8 mouse cellular contexts compared by ENCODE assay signal in genomic region chr11:120457772-120458751, GRCm38 (mm10). TPM values are rescaled to one million over a fixed set of nuclear protein-coding genes. Genes with fewer than 3 reads are reported as not detected.
DNase-seq lines count a peak whose midpoint lies in the region; ATAC-seq lines count a peak whose summit lies in the region.

TSS of gene Oxld1 (minus strand) at chr11:120458068.
TSS of gene Ccdc137 (plus strand) at chr11:120458115.

- no peaks in the 10 kb centered on the region; the same call in 1 of the 2 replicates for H3K4me1 ChIP-seq in embryonic facial prominence, embryonic 11.5 days (ENCODE audit: control insufficient read depth, insufficient read depth, low read length)
- peaks cover 15% of the 10 kb centered on the region for H3K4me1 ChIP-seq in intestine, embryonic 16.5 days (ENCODE audit: control insufficient read depth, insufficient read depth, low read length)
- H3K4me1 ChIP-seq in limb, embryonic 10.5 days = peaks cover 31% of the 10 kb centered on the region
- H3K4me1 ChIP-seq in midbrain, embryonic 12.5 days = peaks cover 17% of the 10 kb centered on the region

- H3K27me3 ChIP-seq in embryonic facial prominence, embryonic 11.5 days (ENCODE audit: control insufficient read depth, insufficient read depth, low read length) = no peaks in the 10 kb centered on the region
- H3K27me3 ChIP-seq in intestine, embryonic 16.5 days (replicated peaks; ENCODE audit: control insufficient read depth, insufficient read depth, low read length) = no peaks in the 10 kb centered on the region
- no peaks in the 10 kb centered on the region for H3K27me3 ChIP-seq in limb, embryonic 10.5 days (ENCODE audit: low read depth, poor library complexity, severe bottlenecking)
- no peaks in the 10 kb centered on the region for H3K27me3 ChIP-seq in midbrain, embryonic 12.5 days

- H3K9ac ChIP-seq in embryonic facial prominence, embryonic 11.5 days (replicated peaks; ENCODE audit: low read length) = peak within 1 kb of the TSS; percentile 95
- peak within 1 kb of the TSS; percentile 99 for H3K9ac ChIP-seq in intestine, embryonic 16.5 days (ENCODE audit: low read depth, low read length)
- peak within 1 kb of the TSS; percentile 93 for H3K9ac ChIP-seq in midbrain, embryonic 12.5 days (replicated peaks)

- H3K27ac ChIP-seq in embryonic facial prominence, embryonic 11.5 days (replicated peaks; ENCODE audit: low read depth, low read length) = peak within 1 kb of the TSS; percentile 52; the same call in 1 of the 2 replicates
- H3K27ac ChIP-seq in intestine, embryonic 16.5 days (ENCODE audit: low read length) = peak within 1 kb of the TSS; percentile 89
- peak within 1 kb of the TSS; percentile 97 for H3K27ac ChIP-seq in limb, embryonic 10.5 days
- H3K27ac ChIP-seq in midbrain, embryonic 12.5 days (replicated peaks) = peak within 1 kb of the TSS; percentile 55

- DNase-seq in 3T3-L1 (ENCODE audit: low read depth, low spot score) = peak; percentile 90
- DNase-seq in adrenal gland, postnatal 25 days = peak; percentile 76
- DNase-seq in embryonic facial prominence, embryonic 11.5 days (ENCODE audit: low spot score) = peak; percentile 92
- DNase-seq in gonadal fat pad, adult 2 months (ENCODE audit: low read depth) = no peak
- peak; percentile 90 for DNase-seq in limb, embryonic 10.5 days (ENCODE audit: low spot score)
- peak; percentile 61 for DNase-seq in spleen, adult 12 weeks (ENCODE audit: low spot score)

- peak; percentile 86 for ATAC-seq in embryonic facial prominence, embryonic 11.5 days (replicated peaks; ENCODE audit: insufficient number of reproducible peaks, low FRiP score, low TSS enrichment, low read depth)
- ATAC-seq in intestine, embryonic 16.5 days = peak; percentile 95
- ATAC-seq in midbrain, embryonic 12.5 days (ENCODE audit: low FRiP score, low read depth) = peak; percentile 86

- H3K9me3 ChIP-seq in embryonic facial prominence, embryonic 11.5 days (replicated peaks; ENCODE audit: control insufficient read depth, low read length) = no peaks in the 10 kb centered on the region
- H3K9me3 ChIP-seq in intestine, embryonic 16.5 days (ENCODE audit: control insufficient read depth, low read length) = no peaks in the 10 kb centered on the region
- H3K9me3 ChIP-seq in limb, embryonic 10.5 days (replicated peaks) = no peaks in the 10 kb centered on the region
- H3K9me3 ChIP-seq in midbrain, embryonic 12.5 days = no peaks in the 10 kb centered on the region

- peaks cover 4% of the 10 kb centered on the region for H3K36me3 ChIP-seq in embryonic facial prominence, embryonic 11.5 days (replicated peaks; ENCODE audit: control insufficient read depth, insufficient read depth, low read depth, low read length)
- no peaks in the 10 kb centered on the region; the same call in 1 of the 2 replicates for H3K36me3 ChIP-seq in intestine, embryonic 16.5 days (ENCODE audit: control insufficient read depth, insufficient read depth, low read length)
- peaks cover 58% of the 10 kb centered on the region for H3K36me3 ChIP-seq in limb, embryonic 10.5 days
- peaks cover 31% of the 10 kb centered on the region for H3K36me3 ChIP-seq in midbrain, embryonic 12.5 days

- WGBS in embryonic facial prominence, embryonic 11.5 days = 5% methylated on average over 62 of the region's 62 CpGs
- WGBS in intestine, embryonic 16.5 days = 4% methylated on average over 62 of the region's 62 CpGs
- 5% methylated on average over 62 of the region's 62 CpGs for WGBS in limb, embryonic 10.5 days
- 5% methylated on average over 62 of the region's 62 CpGs for WGBS in midbrain, embryonic 12.5 days

- H3K4me2 ChIP-seq in embryonic facial prominence, embryonic 11.5 days (ENCODE audit: low read depth, low read length) = peak within 1 kb of the TSS; percentile 83
- peak within 1 kb of the TSS; percentile 79 for H3K4me2 ChIP-seq in intestine, embryonic 16.5 days (ENCODE audit: low read depth, low read length)
- H3K4me2 ChIP-seq in midbrain, embryonic 12.5 days (replicated peaks) = peak within 1 kb of the TSS; percentile 98

- H3K4me3 ChIP-seq in embryonic facial prominence, embryonic 11.5 days (ENCODE audit: low read depth, low read length) = peak within 1 kb of the TSS; percentile 89
- peak within 1 kb of the TSS; percentile 93 for H3K4me3 ChIP-seq in intestine, embryonic 16.5 days (ENCODE audit: low read length)
- H3K4me3 ChIP-seq in limb, embryonic 10.5 days = peak within 1 kb of the TSS; percentile 98
- H3K4me3 ChIP-seq in midbrain, embryonic 12.5 days = peak within 1 kb of the TSS; percentile 75

RNA-seq across cellular contexts. Expression of gene Oxld1, which starts in this region (rescaled TPM):
- total RNA-seq in adrenal gland, postnatal 25 days (2021) = 33.8 and 41.3 TPM in 2 replicates
- polyA plus RNA-seq in embryonic facial prominence, embryonic 11.5 days (2014; fragmentation: Nextera tagmentation; extraction: Ambion mirVana) = 12.2 and 13.0 TPM in 2 replicates
- polyA plus RNA-seq in gonadal fat pad, adult 2 months (2012; rRNA removed) = 24.5 and 30.4 TPM in 2 replicates
- 21.0 and 24.6 TPM in 2 replicates for polyA plus RNA-seq in intestine, embryonic 16.5 days (2015; fragmentation: Nextera tagmentation; extraction: Ambion mirVana)
- 9.7 and 10.5 TPM in 2 replicates for polyA plus RNA-seq in limb, embryonic 10.5 days (2016; fragmentation: Nextera tagmentation; extraction: Ambion mirVana)
- 11.7 and 11.9 TPM in 2 replicates for polyA plus RNA-seq in midbrain, embryonic 12.5 days (2016; fragmentation: Nextera tagmentation; extraction: Ambion mirVana)

RNA-seq across cellular contexts. Expression of gene Ccdc137, which starts in this region (rescaled TPM):
- total RNA-seq in adrenal gland, postnatal 25 days (2021) = 24.2 and 27.6 TPM in 2 replicates
- polyA plus RNA-seq in embryonic facial prominence, embryonic 11.5 days (2014; fragmentation: Nextera tagmentation; extraction: Ambion mirVana) = 26.7 and 28.5 TPM in 2 replicates
- polyA plus RNA-seq in gonadal fat pad, adult 2 months (2012; rRNA removed) = 13.1 and 16.6 TPM in 2 replicates
- 27.1 and 31.3 TPM in 2 replicates for polyA plus RNA-seq in intestine, embryonic 16.5 days (2015; fragmentation: Nextera tagmentation; extraction: Ambion mirVana)
- 48.9 and 56.7 TPM in 2 replicates for polyA plus RNA-seq in limb, embryonic 10.5 days (2016; fragmentation: Nextera tagmentation; extraction: Ambion mirVana)
- polyA plus RNA-seq in midbrain, embryonic 12.5 days (2016; fragmentation: Nextera tagmentation; extraction: Ambion mirVana) = 30.1 and 35.1 TPM in 2 replicates
